In the genomic region with DNA sequence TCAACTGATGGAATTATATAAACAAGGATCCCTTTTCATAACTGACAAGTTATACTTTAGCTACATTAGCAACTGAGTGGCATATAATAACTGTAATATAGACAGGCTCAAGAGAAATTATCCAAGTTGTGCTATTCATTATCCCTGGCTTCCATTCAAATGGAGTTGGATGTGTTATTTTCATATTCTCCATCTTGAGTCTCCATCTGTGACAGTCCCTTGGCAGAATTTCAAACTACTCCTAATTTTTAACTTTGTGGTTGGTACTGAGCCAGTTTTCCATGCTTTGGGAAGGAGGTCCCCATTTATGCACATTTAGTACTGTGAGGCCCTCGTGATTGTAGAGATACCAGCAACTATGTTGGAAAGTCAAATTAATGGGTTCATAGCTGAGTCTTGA, we compare ENCODE assay signal across 19 mouse cellular contexts.
DNase-seq lines count a peak whose midpoint lies in the region; ATAC-seq and TF ChIP-seq lines count a peak whose summit lies in the region.
"Had no signal": no experiment of that assay in that cellular context is flagged by ENCODE, and none has a peak within 500 bp of the region (broad histone marks: within the 10 kb centered on the region; RNA-seq: fewer than 3 reads in every experiment).

No protein-coding gene starts in this region.

- H3K9ac ChIP-seq in forebrain, postnatal 0 days: no peak overlapping the region
- no peak overlapping the region for H3K9ac ChIP-seq in forebrain, embryonic 15.5 days (replicated peaks)
- H3K9ac ChIP-seq: embryonic facial prominence, embryonic 13.5 days; heart, embryonic 12.5 days; hindbrain, embryonic 14.5 days had no signal

- no peaks in the 10 kb centered on the region for H3K9me3 ChIP-seq in forebrain, postnatal 0 days (ENCODE audit: low read length)
- no peaks in the 10 kb centered on the region for H3K9me3 ChIP-seq in forebrain, embryonic 15.5 days
- H3K9me3 ChIP-seq: embryonic facial prominence, embryonic 13.5 days; heart, embryonic 12.5 days; hindbrain, embryonic 10.5 days had no signal

- DNase-seq in forebrain, postnatal 0 days: peak; percentile 31
- DNase-seq in layer of hippocampus, adult 2 months (ENCODE audit: low spot score in 2 of 2): peak; percentile 10 to 16
- DNase-seq in layer of hippocampus, postnatal 36 days: no peak
- peak; percentile 14 for DNase-seq in brain, adult 2 months (ENCODE audit: low read depth, low spot score)
- peak; percentile 14 for DNase-seq in layer of hippocampus, adult 9-11 months
- DNase-seq in ovary, postnatal 14 days (ENCODE audit: low spot score): no peak
- DNase-seq: adrenal gland, adult 2 months; adrenal gland, postnatal 25 days; cerebellum, adult 11-12 months; cerebellum, adult 9-10 months; cerebellum, postnatal 25 days; gastrocnemius, postnatal 25 days had no signal

- no peak overlapping the region for H3K4me2 ChIP-seq in forebrain, postnatal 0 days (ENCODE audit: low read depth)
- H3K4me2 ChIP-seq in forebrain, embryonic 15.5 days (replicated peaks): no peak overlapping the region
- H3K4me2 ChIP-seq: embryonic facial prominence, embryonic 13.5 days; heart, embryonic 12.5 days; hindbrain, embryonic 14.5 days had no signal

- no peak overlapping the region for H3K27ac ChIP-seq in forebrain, postnatal 0 days (ENCODE audit: low read depth, low read length)
- H3K27ac ChIP-seq in forebrain, embryonic 15.5 days (replicated peaks): no peak overlapping the region
- H3K27ac ChIP-seq in layer of hippocampus, adult 2 months: no peak overlapping the region
- H3K27ac ChIP-seq: embryonic facial prominence, embryonic 13.5 days; hindbrain, embryonic 10.5 days; hindbrain, embryonic 14.5 days had no signal

- no peak overlapping the region for H3K4me3 ChIP-seq in forebrain, postnatal 0 days (ENCODE audit: low read depth, low read length)
- no peak overlapping the region for H3K4me3 ChIP-seq in forebrain, embryonic 15.5 days
- no peak overlapping the region for H3K4me3 ChIP-seq in layer of hippocampus, adult 2 months
- H3K4me3 ChIP-seq: embryonic facial prominence, embryonic 13.5 days; heart, embryonic 12.5 days; hindbrain, embryonic 10.5 days had no signal

- no peak for TF ChIP-seq CTCF in forebrain, postnatal 0 days (IDR thresholded peaks at IDR 0.05; ENCODE audit: low read depth)
- no peak for TF ChIP-seq CTCF in layer of hippocampus, adult 2 months (conservative IDR thresholded peaks at IDR 0.05)

- no peaks in the 10 kb centered on the region for H3K27me3 ChIP-seq in forebrain, postnatal 0 days (ENCODE audit: insufficient read depth, low read length)
- H3K27me3 ChIP-seq in forebrain, embryonic 15.5 days: no peaks in the 10 kb centered on the region
- H3K27me3 ChIP-seq: CH12.LX; embryonic facial prominence, embryonic 13.5 days; heart, embryonic 12.5 days had no signal

- no peaks in the 10 kb centered on the region for H3K36me3 ChIP-seq in forebrain, postnatal 0 days (ENCODE audit: insufficient read depth)
- no peaks in the 10 kb centered on the region for H3K36me3 ChIP-seq in forebrain, embryonic 15.5 days
- H3K36me3 ChIP-seq: embryonic facial prominence, embryonic 13.5 days; heart, embryonic 12.5 days; hindbrain, embryonic 10.5 days had no signal

- 39% methylated on average over 1 of the region's 1 CpGs for WGBS in forebrain, postnatal 0 days
- 43% methylated on average over 1 of the region's 1 CpGs for WGBS in forebrain, embryonic 15.5 days

- H3K4me1 ChIP-seq in forebrain, postnatal 0 days (ENCODE audit: insufficient read depth): no peaks in the 10 kb centered on the region
- H3K4me1 ChIP-seq in forebrain, embryonic 15.5 days: no peaks in the 10 kb centered on the region
- H3K4me1 ChIP-seq: embryonic facial prominence, embryonic 13.5 days; heart, embryonic 12.5 days; hindbrain, embryonic 10.5 days had no signal

- no peak for ATAC-seq in forebrain, postnatal 0 days
- no peak for ATAC-seq in forebrain, embryonic 15.5 days (replicated peaks)
- ATAC-seq: forebrain, embryonic 16.5 days had no signal

Comparison
In these comparisons a context has a peak if more than half of its experiments do, and no peak if none do; other contexts are left out.
1. DNase-seq: peak in forebrain, postnatal 0 days (single experiment), layer of hippocampus, adult 2 months (2 of 2), brain, adult 2 months (single experiment) and layer of hippocampus, adult 9-11 months (single experiment); none in layer of hippocampus, postnatal 36 days (0 of 2) and ovary, postnatal 14 days (single experiment).